Mouse (Mus musculus) liver, embryonic 14.5 days (tissue): ENCODE results near the gene Ajap1.

Experiments
- CTCF ChIP-seq: IDR thresholded peaks from 2 replicates; pipeline ENCODE4 v1.5.1; 2016; ENCODE audit warnings: antibody characterized with exemption, low read depth, control low read depth
- EP300 ChIP-seq: IDR thresholded peaks from 2 replicates; pipeline ENCODE4 v1.6.1; 2016; ENCODE audit warnings: antibody characterized with exemption, low read depth

GRCm38 (mm10) chr4:153429971-153430370 lies 52.6 kb downstream of the Ajap1 start:
- no peak for TF ChIP-seq CTCF
- no peak for TF ChIP-seq EP300
